Mouse (Mus musculus) C2C12 (cell line): ENCODE measurements around the gene Ppfibp1.

Experiments used
- CTCF ChIP-seq: IDR thresholded peaks from one replicate; pipeline ENCODE4 v1.5.1; 2011; ENCODE audit not compliant: control insufficient read depth, insufficient read depth, insufficient read length
- MYOD1 ChIP-seq: IDR thresholded peaks from one replicate; pipeline ENCODE4 v1.6.1; 2011; ENCODE audit warnings: low read depth; ENCODE audit not compliant: control insufficient read depth, insufficient read length
- USF1 ChIP-seq: IDR thresholded peaks from one replicate; pipeline ENCODE4 v1.6.1; 2011; ENCODE audit warnings: low read depth, mild to moderate bottlenecking, control low read depth, moderate library complexity

- TF ChIP-seq CTCF, result no peak
- no peak for TF ChIP-seq MYOD1
- no peak for TF ChIP-seq USF1
Observed at GRCm38 (mm10) chr6:146998710-146999109, 110.4 kb downstream of the Ppfibp1 start.
